8 mouse cellular contexts compared by ENCODE assay signal in the genomic region with DNA sequence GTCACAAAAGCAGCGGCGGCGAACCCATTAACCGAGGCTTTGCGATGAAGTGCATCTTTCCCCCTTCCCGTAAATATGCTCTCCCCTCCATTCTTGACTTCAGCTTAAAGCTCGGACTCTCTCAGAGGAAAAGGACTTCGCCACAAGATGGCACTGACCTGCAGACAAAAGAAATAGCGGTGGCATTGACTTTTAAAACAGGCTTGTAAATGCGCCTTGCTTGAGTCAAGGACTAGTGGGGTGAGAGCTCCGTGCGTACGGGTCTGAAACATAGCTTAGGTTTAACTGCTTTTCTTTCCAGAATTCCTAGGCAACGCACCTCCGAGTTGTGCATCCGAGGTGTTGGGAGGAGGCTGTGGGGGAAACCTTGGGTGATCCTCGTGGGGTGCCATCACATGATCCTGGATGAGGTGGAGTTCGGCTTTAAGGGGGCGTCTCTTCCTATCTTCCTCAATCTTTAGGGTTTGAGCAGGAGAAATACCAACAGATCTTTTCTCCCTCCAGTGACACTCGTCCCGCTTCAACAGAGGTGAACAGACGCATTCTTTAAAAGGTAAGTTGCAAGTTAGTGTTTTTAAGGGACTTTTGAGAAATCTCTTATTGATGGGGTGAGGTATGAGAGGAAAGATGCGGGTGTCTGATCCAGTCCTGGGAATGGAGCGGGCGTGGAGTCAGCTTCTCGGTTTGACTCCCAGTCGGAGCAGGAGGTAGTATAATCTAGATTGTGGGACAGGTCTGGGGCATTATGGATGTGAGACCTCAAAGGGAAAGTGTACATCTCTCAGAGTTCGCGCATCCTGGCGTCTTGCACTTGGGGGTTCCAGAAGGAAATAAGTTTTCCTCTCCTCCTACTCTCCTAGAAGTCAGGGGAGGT. TPM values are rescaled to one million over a fixed set of nuclear protein-coding genes. Genes with fewer than 3 reads are reported as not detected.
A peak's percentile ranks its signal among the peaks of the same experiment; 100 is the strongest.
DNase-seq lines count a peak whose midpoint lies in the region; ATAC-seq and TF ChIP-seq lines count a peak whose summit lies in the region.

A gene (plus strand): TSS at position 223 of the 874 bp plus-strand sequence.

- no peak within 1 kb of the TSS for H3K4me3 ChIP-seq in CH12.LX (replicated peaks in 1 of 3; ENCODE audit: low read depth in 2 of 3, low read length in 2 of 3, poor library complexity in 1 of 3)
- peak within 1 kb of the TSS; percentile 54 for H3K4me3 ChIP-seq in hindbrain, embryonic 16.5 days (ENCODE audit: low read length)

- under 1% methylated on average over 30 of the region's 30 CpGs for WGBS in hindbrain, embryonic 16.5 days

- peak; percentile 80 for ATAC-seq in frontal cortex, adult (ENCODE audit: low TSS enrichment)
- ATAC-seq in hindbrain, embryonic 16.5 days = peak; percentile 85

- TF ChIP-seq EP300 in CH12.LX (IDR thresholded peaks at IDR 0.05; ENCODE audit: low read length) = no peak

- no peak within 1 kb of the TSS for H3K27ac ChIP-seq in CH12.LX (ENCODE audit: insufficient read depth, low read depth)
- no peak within 1 kb of the TSS for H3K27ac ChIP-seq in hindbrain, embryonic 16.5 days (ENCODE audit: low read depth, low read length)

- in situ Hi-C loops in CH12.LX (cut with MboI; ENCODE audit: low pct_ligation_motif_present, low pct_unique_long_range_greater_than_20kb, low sequenced_read_pairs) = no loop called here

- TF ChIP-seq POLR2A in CH12.LX (IDR thresholded peaks at IDR 0.05; ENCODE audit: low read depth, low read length) = no peak

- H3K9me3 ChIP-seq in CH12.LX (replicated peaks; ENCODE audit: low read length) = no peaks in the 10 kb centered on the region
- H3K9me3 ChIP-seq in hindbrain, embryonic 16.5 days (ENCODE audit: control insufficient read depth, low read length) = no peaks in the 10 kb centered on the region

- dilution Hi-C loops in CH12.LX (cut with MboI; ENCODE audit: extremely low pct_ligation_motif_present, extremely low pct_unique_long_range_greater_than_20kb, low sequenced_read_pairs) = no loop called here

- no peak within 1 kb of the TSS for H3K9ac ChIP-seq in CH12.LX (ENCODE audit: insufficient read depth, low read depth)
- H3K9ac ChIP-seq in hindbrain, embryonic 16.5 days (ENCODE audit: low read depth, low read length) = peak within 1 kb of the TSS; percentile 62

- no peaks in the 10 kb centered on the region for H3K4me1 ChIP-seq in CH12.LX (ENCODE audit: control insufficient read depth in 1 of 2, insufficient read depth in 2 of 2)
- H3K4me1 ChIP-seq in hindbrain, embryonic 16.5 days (ENCODE audit: control insufficient read depth, insufficient read depth, low read depth, low read length) = peaks cover 4% of the 10 kb centered on the region

- no peak for DNase-seq in CH12.LX (ENCODE audit: extremely low read depth)
- peak; percentile 31 for DNase-seq in adrenal gland, postnatal 25 days
- DNase-seq in left cerebral cortex, adult 11 months (ENCODE audit: low spot score) = peak; percentile 51
- DNase-seq in lung, postnatal 14 days = peak; percentile 39
- DNase-seq in right cerebral cortex, postnatal 36 days (ENCODE audit: low spot score in 2 of 2) = peak; percentile 30 to 68
- DNase-seq in gastrocnemius, postnatal 4 days (ENCODE audit: low spot score in 2 of 2) = no peak

- no peaks in the 10 kb centered on the region for H3K36me3 ChIP-seq in CH12.LX (replicated peaks in 1 of 2; ENCODE audit: control insufficient read depth in 1 of 2, insufficient read depth in 1 of 2, low read length in 1 of 2)
- no peaks in the 10 kb centered on the region for H3K36me3 ChIP-seq in hindbrain, embryonic 16.5 days (ENCODE audit: control insufficient read depth, insufficient read depth, low read length)

- H3K27me3 ChIP-seq in CH12.LX (replicated peaks) = no peaks in the 10 kb centered on the region
- H3K27me3 ChIP-seq in hindbrain, embryonic 16.5 days (replicated peaks; ENCODE audit: control insufficient read depth, insufficient read depth, low read length) = peaks cover 3% of the 10 kb centered on the region; the same call in 1 of the 2 replicates

- TF ChIP-seq CTCF in CH12.LX (conservative IDR thresholded peaks at IDR 0.05 in 1 of 2, IDR thresholded peaks at IDR 0.05 in 1 of 2; ENCODE audit: low read depth in 2 of 2, low read length in 2 of 2) = peak in 1 of 2 experiments; percentile 58; a peak in 2 of 4 replicates

- TF ChIP-seq RAD21 in CH12.LX (IDR thresholded peaks at IDR 0.05; ENCODE audit: low read depth, low read length) = peak; percentile 55

- H3K79me2 ChIP-seq in CH12.LX (replicated peaks; ENCODE audit: control insufficient read depth, extremely low read depth, insufficient read depth, poor library complexity, severe bottlenecking) = no peaks in the 10 kb centered on the region

- no peak within 1 kb of the TSS for H3K4me2 ChIP-seq in CH12.LX (ENCODE audit: insufficient read depth, low read depth, poor library complexity, severe bottlenecking)
- H3K4me2 ChIP-seq in hindbrain, embryonic 16.5 days (ENCODE audit: low read length) = peak within 1 kb of the TSS; percentile 62

TF ChIP-seq in CH12.LX, 34 proteins besides CTCF, POLR2A, EP300 and RAD21:
- TF ChIP-seq ZC3H11A (IDR thresholded peaks at IDR 0.05; ENCODE audit: low read depth, low read length) (no peak), SMC3 (IDR thresholded peaks at IDR 0.05; ENCODE audit: low read depth, low read length) (peak; percentile 59), GABPA (IDR thresholded peaks at IDR 0.05; ENCODE audit: insufficient replicate concordance, low read depth, low read length) (no peak)

RNA-seq across cellular contexts. Expression of the gene that starts here (rescaled TPM):
- total RNA-seq in CH12.LX (2012; rRNA removed) = not detected in 2 replicates
- total RNA-seq in CH12.LX (2014; rRNA removed) = not detected in 2 replicates
- not detected in 2 replicates for polyA plus RNA-seq in CH12.LX (2012; ENCODE audit: insufficient read length, low read depth)
- total RNA-seq in adrenal gland, postnatal 25 days (2021) = 2.0 and 4.4 TPM in 2 replicates
- polyA plus RNA-seq in hindbrain, embryonic 16.5 days (2015; fragmentation: Nextera tagmentation; extraction: Ambion mirVana) = 9.1 and 10.2 TPM in 2 replicates
- 1 to 10 TPM in 1 of 2 experiments, under 1 TPM in 1; 0.80 to 1.8 TPM for total RNA-seq in gastrocnemius, postnatal 4 days (2021)

Comparison
In these comparisons a context has a peak if more than half of its experiments do, and no peak if none do; other contexts are left out.
1. RNA of the gene that starts here (polyA plus RNA-seq): 9.1 to 10.2 TPM in hindbrain, embryonic 16.5 days; not detected in CH12.LX; every median in the first group is over 10 times any median in the second.
2. DNase-seq: peak in adrenal gland, postnatal 25 days (single experiment), left cerebral cortex, adult 11 months (single experiment), lung, postnatal 14 days (single experiment) and right cerebral cortex, postnatal 36 days (2 of 2); none in CH12.LX (single experiment) and gastrocnemius, postnatal 4 days (0 of 2).